Mouse (Mus musculus): Measurements from ENCODE around the gene Fam124a.
A peak's percentile ranks its signal among the peaks of the same experiment; 100 is the strongest.
"Not testable (repeated sequence)": the region's sequence is repeated elsewhere in the genome, so short reads cannot be mapped to it uniquely, and the experiment has no call there.

Gene Fam124a

GRCm38 (mm10) chr14:62574906-62575305 lies 19.4 kb downstream of the Fam124a start:
- DNase-seq (ENCODE audit: low read depth, low spot score), result no peak

GRCm38 (mm10) chr14:62575862-62576261 lies 20.3 kb downstream of the Fam124a start:
- DNase-seq (ENCODE audit: low read depth, low spot score), result no peak

- peak; percentile 76 for DNase-seq (ENCODE audit: low read depth, low spot score)
These were observed 25.4 kb downstream of the Fam124a start for GRCm38 (mm10) chr14:62580945-62581344.

- DNase-seq (ENCODE audit: low read depth, low spot score), result no peak
These were observed 26.2 kb downstream of the Fam124a start for GRCm38 (mm10) chr14:62581768-62582167.

GRCm38 (mm10) chr14:62584637-62585036 lies 29.1 kb downstream of the Fam124a start:
- no peak for DNase-seq (ENCODE audit: low read depth, low spot score)

GRCm38 (mm10) chr14:62585338-62585737 lies 29.8 kb downstream of the Fam124a start:
- DNase-seq (ENCODE audit: low read depth, low spot score), result no peak

- DNase-seq (ENCODE audit: low read depth, low spot score), result no peak
These were observed 44.6 kb downstream of the Fam124a start for GRCm38 (mm10) chr14:62600109-62600522.

GRCm38 (mm10) chr14:62602271-62602670 lies 46.7 kb downstream of the Fam124a start:
- DNase-seq (ENCODE audit: low read depth, low spot score), result no peak

GRCm38 (mm10) chr14:62602869-62603268 lies 47.3 kb downstream of the Fam124a start:
- DNase-seq (ENCODE audit: low read depth, low spot score), result no peak

- DNase-seq (ENCODE audit: low read depth, low spot score), result no peak
These were observed 52.3 kb downstream of the Fam124a start for GRCm38 (mm10) chr14:62607791-62608196.

GRCm38 (mm10) chr14:62609904-62610303 lies 54.4 kb downstream of the Fam124a start:
- no peak for DNase-seq (ENCODE audit: low read depth, low spot score)

GRCm38 (mm10) chr14:62622393-62622792 lies 66.9 kb downstream of the Fam124a start:
- no peak for DNase-seq (ENCODE audit: low read depth, low spot score)

- DNase-seq (ENCODE audit: low read depth, low spot score), result no peak
These were observed 72.4 kb downstream of the Fam124a start for GRCm38 (mm10) chr14:62627951-62628350.

GRCm38 (mm10) chr14:62637436-62638344 lies 82.2 kb downstream of the Fam124a start:
- no peak for DNase-seq (ENCODE audit: low read depth, low spot score)

GRCm38 (mm10) chr14:62638345-62638702 lies 82.8 kb downstream of the Fam124a start:
- DNase-seq (ENCODE audit: low read depth, low spot score), result no peak

GRCm38 (mm10) chr14:62639111-62639510 lies 83.6 kb downstream of the Fam124a start:
- no peak for DNase-seq (ENCODE audit: low read depth, low spot score)

- DNase-seq (ENCODE audit: low read depth, low spot score), result no peak
These were observed 84.0 kb downstream of the Fam124a start for GRCm38 (mm10) chr14:62639551-62639950.

GRCm38 (mm10) chr14:62640396-62640795 lies 84.9 kb downstream of the Fam124a start:
- no peak for DNase-seq (ENCODE audit: low read depth, low spot score)

GRCm38 (mm10) chr14:62642368-62642767 lies 86.8 kb downstream of the Fam124a start:
- DNase-seq (ENCODE audit: low read depth, low spot score), result not testable (repeated sequence)

- no peak for DNase-seq (ENCODE audit: low read depth, low spot score)
These were observed 92.9 kb downstream of the Fam124a start for GRCm38 (mm10) chr14:62648405-62648804.

GRCm38 (mm10) chr14:62650376-62650775 lies 94.8 kb downstream of the Fam124a start:
- DNase-seq (ENCODE audit: low read depth, low spot score), result no peak

- no peak for DNase-seq (ENCODE audit: low read depth, low spot score)
These were observed 96.2 kb downstream of the Fam124a start for GRCm38 (mm10) chr14:62651771-62652170.

GRCm38 (mm10) chr14:62655996-62656395 lies 100.5 kb downstream of the Fam124a start:
- no peak for DNase-seq (ENCODE audit: low read depth, low spot score)

All from ZHBTc4 (cell line).